Mouse (Mus musculus) thymus, adult 18-20 months (tissue): ENCODE data around the gene Mad1l1.
A peak's percentile ranks its signal among the peaks of the same experiment; 100 is the strongest.
"Not testable (repeated sequence)": the region's sequence is repeated elsewhere in the genome, so short reads cannot be mapped to it uniquely, and the experiment has no call there.

Experiments used
- DNase-seq, 2 experiments: peaks; one replicate each; pipeline ENCODE4 v3.0.0; 2022; ENCODE audit warnings: mixed read lengths in 2 of 2

The Mad1l1 gene

DNA sequence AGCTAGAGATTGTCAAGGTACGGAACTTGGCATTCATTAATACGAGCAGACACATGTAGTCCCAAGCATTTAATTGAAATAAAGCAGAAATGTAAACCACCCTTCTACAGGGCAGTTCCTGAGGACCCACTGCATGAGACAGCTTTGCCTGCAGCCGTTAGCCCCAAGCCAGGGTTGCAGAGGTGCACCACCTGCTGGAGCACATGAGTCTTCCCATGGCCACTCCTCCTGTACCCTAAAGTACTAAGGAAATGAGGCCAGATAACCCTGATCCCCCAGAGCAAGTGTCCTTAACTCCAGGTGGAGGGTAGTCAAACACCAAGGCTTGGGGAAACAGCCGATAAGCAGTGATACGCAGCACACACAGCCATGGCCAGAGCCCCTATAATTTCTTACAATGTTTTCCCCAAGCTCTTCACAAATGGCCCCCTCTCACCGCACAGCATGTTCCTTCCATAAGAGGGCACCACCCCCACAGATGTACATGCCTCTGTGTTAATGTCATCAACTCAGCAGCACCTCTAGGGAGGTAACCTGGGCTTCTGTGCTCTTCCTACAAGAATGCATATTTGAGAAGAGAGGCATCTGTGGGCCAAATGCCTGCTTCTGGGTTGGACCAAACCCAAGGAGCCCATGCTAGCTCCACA is 283.6 kb downstream of the Mad1l1 start:
- DNase-seq, result peak in 1 of 2 experiments; percentile 12

DNA sequence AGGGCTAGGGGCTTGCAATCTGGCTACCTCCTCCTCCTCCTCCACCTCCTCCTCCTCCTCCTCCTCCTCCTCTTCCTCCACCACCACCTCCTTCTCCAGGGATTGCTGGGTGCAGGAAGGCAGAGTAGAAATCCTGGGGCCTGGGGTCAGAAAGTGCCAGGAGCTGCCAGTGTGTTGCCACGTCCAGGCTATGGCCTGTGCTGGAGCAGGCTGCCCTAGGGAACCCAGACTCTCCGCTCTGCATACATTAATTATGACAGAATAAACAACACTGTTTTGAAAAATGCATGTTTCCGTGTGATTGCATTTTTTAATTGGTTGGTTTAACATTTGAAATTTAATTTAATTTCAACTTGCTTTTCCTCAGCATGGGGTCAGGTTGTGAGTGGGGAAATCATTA is 285.7 kb downstream of the Mad1l1 start:
- no peak for DNase-seq

DNA sequence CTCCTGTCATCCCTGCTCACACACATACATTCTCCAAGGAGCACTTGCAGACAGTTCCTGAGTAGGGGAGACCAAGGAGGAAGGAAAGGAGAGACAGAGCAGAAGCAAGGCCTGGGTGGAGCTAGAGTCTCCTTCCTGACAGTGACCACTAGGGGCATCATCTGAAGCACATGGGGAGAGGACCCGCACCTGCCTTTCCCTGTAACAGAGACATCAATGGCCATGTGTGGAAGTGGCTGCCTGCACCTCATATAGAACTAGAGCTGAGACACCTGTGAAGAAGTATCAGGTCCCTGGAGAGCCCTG is 286.4 kb downstream of the Mad1l1 start:
- DNase-seq, result no peak

DNA sequence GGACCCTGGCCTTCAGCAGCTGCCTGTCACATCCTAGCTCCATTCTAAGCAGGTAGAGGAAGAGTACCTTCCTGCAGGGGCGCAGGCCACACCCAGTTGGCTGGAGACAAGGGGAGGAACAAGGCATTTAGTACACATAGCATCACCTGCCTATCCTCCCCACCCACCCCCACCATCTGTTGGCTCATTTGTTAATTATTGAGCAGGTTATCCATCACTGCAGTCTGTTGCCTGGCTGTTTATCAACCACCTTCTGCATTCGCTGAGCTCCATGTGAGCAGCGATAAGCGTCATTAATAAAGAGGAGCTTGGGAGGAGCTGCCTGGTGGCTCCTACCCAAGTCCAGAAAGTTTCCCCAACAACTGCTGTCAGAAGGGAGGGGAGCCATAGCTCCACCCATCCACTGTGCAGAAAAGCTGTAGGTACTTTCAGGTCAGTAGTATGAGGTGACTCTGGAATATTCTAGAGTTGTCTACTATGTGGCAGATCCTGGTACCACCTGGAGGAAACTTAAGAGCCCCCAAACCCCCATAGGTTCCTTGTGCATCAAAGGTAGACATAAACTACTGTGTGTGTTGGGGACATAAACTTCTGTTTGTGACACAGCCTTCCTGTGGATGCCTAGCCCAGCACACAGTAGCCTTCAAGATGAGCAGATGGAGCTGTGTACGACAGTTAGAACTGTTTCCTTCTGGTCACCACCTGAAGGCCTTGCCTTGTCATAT is 286.9 kb downstream of the Mad1l1 start:
- DNase-seq, result no peak

DNA sequence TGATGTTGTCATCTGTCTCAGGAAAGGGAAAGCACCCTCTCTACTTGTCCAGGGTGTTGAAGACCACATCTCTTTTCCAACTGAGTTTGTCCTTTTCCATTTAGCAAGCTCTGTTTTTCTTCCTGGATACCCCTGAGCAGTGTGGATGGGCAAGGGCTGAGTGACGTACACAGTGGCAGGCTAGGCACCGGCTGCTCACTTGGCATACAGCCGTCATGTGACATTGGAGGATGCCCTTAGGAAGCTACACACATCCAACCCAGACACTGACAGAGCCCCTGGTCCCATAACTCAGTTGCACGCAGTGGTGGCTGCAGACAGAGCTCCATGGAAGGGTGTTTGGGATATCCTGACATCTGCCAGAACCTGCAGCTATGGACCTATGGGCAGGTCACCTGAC is 295.0 kb downstream of the Mad1l1 start:
- no peak for DNase-seq

DNA sequence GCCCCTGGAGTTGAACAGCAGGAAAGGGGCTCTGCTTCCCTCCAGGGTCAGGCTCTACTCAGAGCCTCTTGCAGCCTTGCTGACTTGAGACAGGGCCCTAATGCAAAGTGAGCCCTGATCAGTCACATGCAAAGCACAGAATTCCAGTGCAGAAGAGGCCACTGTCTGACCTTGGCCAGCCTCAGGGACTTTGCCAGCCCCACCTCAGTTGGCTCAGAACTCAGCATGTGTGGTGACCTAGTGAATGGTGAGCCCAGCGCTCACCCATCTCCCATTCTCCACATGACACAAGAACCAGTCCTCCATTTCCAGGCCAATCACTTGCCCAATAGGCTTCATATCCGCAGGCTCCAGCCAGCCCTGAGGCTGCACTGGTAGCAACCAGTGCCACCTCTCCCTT is 296.1 kb downstream of the Mad1l1 start:
- DNase-seq, result no peak

DNA sequence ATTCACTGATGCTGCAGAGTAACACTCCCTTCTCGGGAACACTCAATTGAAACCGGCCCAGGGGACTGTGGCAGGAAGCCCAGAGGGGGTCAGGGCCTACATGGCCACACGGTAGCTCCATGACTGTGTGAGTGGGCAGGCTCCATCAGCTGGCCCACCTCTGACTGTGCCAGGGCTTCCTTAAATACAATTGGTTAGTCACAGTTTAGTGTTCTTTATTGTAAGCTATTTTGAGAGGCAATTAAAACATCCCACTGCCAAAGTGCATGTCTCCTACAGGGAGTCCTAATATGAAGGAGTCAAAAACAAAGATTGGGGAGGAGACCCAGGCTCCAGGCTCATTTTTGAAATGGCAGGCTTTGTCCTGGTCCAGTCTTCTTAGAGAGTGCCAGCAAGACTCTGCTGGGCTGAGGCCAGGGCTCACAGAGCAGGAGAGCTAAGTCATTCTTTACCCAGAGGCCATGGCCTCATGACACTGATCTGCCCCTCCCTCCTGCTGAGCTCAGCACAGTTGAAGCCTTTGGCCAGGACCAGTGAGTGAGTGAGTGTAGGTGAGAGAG is 297.3 kb downstream of the Mad1l1 start:
- DNase-seq, result no peak

DNA sequence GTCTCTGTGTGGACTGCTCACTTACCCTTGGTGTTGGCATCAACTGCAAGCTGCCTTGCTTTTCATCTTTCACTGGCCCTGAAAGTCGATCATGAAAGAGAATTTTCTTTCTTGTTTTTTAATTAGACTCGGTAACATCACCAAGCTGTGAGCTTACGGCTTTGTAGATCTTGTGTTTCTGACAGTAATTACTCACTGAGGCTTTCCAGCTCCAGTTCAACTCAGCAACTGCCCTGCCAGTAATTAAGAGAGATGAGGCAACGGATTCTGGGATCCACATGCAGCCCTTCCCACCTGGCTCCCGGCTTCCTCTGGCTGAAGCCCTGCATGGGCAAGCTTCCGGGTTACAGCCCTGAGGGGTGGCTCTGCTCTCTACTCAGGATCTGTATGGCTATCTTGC is 298.5 kb downstream of the Mad1l1 start:
- no peak for DNase-seq

DNA sequence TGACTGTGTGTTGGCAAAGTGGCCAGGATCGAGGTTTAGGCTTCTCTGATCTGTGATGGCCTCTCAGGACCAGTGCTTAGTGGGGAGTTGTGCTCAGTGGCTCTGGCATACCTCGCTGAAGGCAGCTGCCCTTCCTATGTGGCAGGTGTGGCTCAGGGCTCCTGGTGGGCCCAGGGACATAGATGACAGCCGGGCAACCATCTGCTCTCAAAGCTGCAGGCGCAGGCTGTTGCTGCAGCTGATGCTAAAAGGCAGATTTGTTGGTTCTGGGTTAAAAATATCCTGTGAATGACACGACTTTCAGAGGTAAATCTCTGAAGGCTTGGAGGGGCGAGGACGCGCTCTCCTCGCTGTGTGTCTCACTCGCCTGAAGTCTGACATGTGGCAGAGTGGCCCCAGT is 299.6 kb downstream of the Mad1l1 start:
- DNase-seq, result no peak

DNA sequence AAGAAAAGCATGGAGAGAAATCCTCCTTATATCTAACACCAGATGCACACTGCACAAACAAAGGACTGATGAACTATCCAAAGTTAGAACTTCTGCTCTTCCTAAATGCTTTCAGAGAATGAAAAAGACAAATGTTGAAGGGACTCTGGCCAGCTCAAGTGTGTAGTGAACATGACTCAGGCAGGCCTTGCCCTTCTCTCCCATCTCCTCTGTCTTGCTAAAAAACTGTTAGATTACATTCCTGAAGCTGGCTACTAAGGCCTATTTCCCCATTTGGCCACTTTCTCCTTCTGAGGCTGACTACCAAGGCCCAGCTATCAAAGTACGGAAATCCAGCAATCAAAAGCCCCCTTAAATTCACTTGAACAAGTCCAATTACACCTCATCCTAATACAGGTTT is 301.7 kb downstream of the Mad1l1 start:
- DNase-seq, result no peak

DNA sequence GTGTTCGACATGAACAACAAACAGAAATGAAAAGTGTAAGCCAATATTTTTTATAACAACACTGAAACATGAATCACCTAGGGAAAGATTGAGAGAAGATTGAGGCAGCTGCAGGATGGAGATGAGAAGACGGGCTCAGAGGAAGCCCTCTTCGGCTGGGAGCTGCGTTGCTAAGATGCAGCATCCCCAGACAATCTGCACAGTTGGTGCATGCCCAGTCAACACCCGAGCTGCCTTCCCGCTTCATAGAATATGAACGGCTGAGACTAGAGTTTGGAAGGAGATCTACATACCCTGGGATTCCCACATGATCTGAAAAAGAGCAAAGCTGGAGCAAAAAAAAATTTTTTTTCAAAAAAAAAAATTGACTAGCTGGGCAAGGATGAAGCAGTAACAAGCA is 302.6 kb downstream of the Mad1l1 start:
- DNase-seq, result no peak

DNA sequence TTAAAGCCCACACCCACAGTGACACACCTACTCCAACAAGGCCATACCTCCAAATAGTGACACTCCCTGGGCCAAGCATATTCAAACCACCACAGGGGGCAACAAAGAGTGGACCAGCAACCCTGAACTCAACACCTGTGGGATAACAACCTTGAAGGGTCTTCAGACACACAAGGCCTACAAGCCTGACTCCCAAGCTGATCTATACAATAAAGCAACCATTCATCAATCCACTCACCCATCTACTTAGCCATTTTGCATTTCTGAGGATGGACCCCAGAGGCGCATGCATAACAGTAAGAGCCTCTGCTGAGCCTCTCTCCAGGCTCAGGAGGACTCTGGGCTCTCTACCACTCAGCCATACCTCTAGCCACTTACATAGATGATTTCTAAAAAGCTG is 304.5 kb downstream of the Mad1l1 start:
- no peak for DNase-seq

DNA sequence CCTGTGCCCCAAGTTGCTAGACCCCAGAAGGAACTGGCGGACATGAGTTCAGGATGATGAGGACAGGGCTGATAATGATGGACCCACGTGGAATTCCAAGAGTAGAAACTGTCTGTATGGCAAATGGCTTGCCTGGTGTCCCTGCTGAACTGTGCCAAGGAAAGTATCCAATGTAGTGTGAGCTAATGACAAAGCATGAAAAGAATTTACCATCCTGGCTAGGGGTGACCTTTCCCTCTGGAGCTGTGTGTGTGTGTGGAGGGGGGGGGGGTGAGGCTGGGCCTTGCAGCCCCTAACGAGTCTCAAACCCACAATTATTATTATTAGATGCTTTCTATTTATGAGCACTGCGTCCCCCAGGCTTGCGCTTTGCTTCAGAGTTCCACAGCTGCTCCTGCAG is 307.7 kb downstream of the Mad1l1 start:
- DNase-seq, result no peak

DNA sequence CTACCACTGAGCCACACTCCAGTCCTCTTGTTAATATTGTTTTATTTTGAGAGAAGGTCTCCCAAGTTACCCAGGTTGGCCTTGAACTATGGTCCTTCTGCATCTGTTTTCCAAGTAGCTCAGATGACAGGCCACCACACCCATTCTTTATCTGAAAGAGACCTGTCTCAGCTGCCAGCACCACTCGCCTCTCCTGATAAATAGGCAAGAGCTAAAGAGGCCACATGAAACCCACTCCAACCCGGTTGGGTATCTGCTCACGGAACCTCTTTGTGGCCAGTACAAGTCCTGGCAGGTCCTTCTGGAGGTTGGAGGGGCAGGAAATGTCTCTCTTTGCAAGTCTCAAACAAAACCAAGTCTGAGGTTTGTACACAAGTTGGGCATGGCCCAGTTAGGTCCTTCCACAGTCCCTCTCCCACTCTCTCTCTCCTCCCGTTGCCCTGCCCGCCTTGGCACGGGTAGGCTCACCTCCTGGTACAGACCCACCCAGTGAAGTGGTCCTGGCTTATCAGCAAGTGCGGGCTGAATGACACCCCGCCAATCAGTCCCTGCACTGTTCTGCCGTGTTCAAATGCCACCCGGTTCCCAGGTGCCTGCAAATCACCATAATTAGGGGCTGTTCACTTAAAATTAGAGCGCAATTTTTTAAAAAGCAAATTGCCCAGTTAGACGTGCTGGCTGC is 308.9 kb downstream of the Mad1l1 start:
- DNase-seq, result no peak

DNA sequence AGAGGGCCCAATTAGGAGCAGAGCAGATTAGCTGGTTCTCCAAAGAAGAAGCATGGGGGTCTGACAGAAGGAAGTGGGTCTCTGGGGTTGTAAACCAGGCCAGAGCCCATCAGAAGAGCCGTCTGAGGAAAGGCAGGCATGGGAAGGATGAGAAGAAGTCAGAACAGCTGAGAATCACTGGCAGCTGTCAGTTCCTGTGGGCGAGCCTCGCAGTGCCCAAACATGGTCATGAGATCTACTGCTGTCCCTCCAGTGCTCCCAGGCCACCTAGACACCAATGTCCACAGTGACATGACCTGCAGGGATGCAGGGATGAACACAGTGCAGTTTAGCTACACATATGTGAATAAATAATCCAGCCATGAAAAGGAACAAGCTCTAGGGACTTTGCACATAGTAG is 310.9 kb downstream of the Mad1l1 start:
- no peak for DNase-seq

DNA sequence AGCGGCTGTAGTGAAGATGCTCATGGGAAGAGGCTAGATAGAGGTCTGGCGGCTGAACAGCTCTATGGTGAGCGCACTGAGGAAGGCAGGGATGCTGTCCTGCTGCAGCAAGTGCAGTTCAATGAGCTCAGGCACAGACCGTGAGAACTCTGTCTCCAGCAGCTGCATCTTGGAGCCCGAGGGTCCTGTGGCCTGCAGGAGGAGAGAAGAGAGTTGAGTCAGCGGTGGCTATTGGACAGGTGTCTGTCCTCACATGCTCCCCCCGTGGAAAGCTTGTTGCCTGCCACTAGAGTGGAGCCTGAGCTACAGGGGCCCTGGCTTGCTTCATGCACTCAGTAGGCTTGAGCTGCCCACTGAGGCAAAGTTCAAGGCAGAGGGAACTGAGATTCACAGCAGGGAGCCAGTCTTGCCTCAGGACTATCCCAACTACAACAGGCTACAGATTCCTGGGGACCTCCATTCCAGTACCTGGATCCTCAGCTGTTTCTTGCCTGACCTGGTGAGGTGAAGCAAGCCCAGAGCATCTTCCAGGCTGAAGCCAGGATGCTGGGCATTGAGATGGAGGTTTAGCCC is 312.2 kb downstream of the Mad1l1 start:
- no peak for DNase-seq

DNA sequence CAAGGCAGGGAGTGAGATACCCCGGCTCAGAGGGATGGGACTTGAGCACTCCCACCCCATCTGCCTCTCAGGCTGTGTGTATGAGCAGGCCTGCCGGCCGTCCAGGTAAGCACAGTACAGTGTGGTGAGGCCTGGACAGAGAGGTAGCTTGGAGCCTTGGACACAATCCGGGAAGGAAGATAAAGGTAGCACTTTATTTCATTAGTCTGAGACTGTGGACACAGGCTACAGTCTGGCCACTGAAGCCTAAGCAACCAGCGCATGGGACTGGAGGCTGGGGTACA is 312.9 kb downstream of the Mad1l1 start:
- DNase-seq, result no peak

DNA sequence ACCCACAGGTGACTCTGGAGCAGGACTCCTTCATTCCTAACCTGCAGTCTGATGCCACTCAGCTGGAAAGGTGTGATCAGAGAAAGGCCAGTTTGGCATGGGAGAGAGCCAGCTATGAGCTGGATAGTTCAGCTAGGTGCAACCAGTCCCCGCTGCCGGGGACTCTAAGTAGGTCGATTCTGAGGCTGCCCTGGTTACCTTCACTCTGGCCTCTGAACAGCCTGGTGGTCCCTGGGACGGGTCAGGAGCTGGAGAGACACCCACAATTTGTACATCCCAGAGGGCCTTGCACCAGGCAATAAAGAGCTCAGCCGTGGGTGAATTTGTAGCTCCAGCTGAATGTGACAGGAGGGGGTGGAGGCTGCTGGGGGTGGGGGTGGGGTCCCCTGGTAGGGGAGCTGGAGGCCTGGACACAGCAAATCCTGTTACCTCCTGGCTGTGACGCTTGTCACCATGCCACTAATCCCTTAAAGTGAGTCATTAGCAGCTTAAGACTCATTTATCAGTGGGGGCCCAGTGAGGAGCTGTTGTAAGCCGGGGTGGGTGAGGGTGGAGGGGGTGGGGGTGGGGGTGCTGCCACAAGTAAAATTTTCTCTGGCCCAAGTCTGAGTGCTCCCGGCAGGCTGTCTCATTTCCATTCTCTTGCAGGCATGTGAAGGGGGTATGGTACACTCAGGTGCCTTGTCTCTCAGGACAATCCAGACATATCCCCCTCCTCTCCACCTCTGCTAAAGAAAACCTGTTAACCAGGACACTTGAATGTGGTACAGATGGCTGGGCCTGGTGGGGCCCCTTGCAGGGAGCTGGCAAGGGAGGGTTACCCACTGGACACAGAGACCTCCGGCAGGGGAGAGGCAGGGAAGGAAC is 313.5 kb downstream of the Mad1l1 start:
- no peak for DNase-seq

DNA sequence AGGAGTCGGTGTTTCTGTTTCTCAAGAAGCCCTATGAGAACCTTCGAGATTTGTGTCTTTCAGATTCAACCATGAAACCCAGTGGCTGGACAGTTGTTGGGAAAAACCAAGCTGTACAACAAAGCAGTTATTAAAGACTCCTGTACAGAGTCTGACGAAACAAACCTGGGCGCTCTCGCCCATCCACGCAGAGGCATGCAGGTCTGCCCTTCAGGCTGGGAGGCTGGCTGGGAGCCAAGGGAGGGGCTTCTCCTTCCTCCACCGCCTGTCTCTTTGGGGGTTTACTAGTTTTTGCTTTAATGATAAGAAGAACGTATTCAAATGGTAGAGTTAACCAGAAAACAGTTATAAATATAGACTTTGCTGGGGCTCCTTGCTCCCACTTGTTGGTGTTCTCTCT is 314.5 kb downstream of the Mad1l1 start:
- DNase-seq, result no peak

DNA sequence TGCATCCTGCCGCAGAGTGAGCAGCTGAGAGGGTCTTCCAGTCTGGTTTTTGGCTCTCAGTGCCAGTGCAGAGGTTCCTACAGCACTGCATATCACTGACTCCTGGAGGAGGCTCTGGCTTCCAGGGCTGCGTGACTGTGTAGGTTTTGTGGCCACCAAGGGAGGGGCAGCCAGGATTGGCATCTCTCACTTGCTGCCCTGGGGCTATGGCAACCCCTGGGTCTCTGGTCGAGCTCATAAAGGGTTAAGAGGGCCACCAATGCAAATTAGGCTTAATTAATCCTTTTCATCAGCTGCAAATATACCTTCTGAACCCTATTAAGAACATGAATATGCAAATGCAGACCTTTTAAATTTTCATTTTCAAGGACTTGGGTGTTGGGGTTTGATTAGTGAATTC is 318.8 kb downstream of the Mad1l1 start:
- no peak for DNase-seq

DNA sequence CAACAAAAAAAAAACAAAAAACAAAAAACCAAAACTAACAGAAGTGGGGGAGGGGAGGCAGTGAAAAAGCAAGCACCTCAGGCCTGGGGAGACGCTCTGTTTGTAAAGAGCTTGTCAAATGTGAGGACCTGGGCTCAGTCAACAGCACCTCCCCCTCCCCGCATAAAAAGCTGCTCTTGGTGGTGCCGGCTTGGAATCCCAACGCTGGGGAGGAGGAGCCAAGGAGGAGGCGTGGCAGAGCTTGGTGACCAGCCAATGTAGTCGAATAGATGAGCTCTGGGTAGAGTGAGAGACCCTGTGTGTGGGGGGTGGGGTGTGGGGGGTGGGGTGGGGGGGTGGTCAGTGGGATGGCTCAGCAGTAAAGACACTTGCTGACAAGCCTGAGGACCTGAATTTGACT is 322.4 kb downstream of the Mad1l1 start:
- DNase-seq, result no peak

DNA sequence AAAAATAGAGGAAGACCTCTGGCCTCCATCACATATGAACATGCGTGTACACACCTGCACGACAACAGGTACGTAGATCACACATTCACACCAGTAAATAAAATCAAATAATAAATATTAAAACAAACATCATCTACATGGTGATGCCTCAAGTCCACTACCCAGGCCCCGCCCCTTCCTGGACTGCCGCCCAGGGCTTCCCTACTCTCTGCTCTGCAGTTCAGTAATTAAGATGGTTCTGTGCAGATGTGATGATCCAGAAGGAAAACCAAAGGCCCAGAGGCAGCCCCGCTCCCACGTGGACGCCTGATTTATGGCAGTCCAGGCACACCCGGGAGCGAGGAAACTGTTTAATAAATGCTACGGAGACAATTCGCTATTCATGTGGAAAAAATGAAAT is 323.0 kb downstream of the Mad1l1 start:
- not testable (repeated sequence) for DNase-seq

DNA sequence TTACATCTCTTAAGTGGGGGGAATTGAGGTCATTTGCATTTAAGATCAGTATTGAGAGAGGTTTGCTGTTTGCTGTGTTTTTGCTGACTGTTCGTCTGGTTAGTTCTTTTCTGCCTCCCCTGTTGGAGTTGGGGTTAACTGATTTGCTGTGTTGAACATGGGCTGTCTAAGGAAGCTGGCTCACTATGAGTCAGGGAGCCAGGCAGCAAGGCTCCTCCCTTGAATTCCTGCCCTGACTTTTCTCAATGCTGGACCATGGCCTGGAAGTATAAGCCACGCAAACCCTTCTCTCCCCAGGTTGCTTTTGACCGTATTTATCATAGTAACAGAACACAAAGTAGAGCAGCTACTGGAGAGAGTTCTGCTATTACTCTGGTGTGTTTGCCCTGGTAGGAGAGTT is 329.8 kb downstream of the Mad1l1 start:
- no peak for DNase-seq
